ENCODE assay signal across 37 mouse cellular contexts in the genomic region with DNA sequence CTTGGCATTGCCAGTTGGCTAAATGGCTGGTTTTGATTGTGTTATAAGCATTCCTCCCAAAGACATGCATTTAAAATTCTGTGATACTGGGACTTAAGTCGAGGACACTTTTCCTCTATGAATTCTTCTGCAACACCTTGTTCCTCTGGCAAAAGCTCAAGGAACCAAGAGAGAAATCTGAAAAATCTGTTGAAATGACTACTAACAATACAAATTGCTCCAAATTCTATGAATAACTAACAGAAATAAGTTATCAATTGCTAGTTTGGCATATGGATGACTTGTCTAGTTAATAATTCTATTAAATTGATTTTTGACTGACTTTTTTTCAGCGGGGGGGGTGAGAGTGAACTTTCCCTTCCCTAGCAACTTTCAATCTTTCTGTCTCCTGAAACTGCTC. TPM values are rescaled to one million over a fixed set of nuclear protein-coding genes. Genes with fewer than 3 reads are reported as not detected.
"Had no signal": no experiment of that assay in that cellular context is flagged by ENCODE, and none has a peak within 500 bp of the region (broad histone marks: within the 10 kb centered on the region; RNA-seq: fewer than 3 reads in every experiment).

No protein-coding gene starts in this region.

- H3K4me3 ChIP-seq: embryonic facial prominence, embryonic 10.5 days; embryonic facial prominence, embryonic 12.5 days; embryonic facial prominence, embryonic 13.5 days; embryonic facial prominence, embryonic 15.5 days; erythroblast, embryonic 14.5 days; forebrain, embryonic 10.5 days; forebrain, embryonic 12.5 days; forebrain, embryonic 13.5 days; forebrain, embryonic 15.5 days; gastrocnemius, adult 2 months had no signal

- DNase-seq: cerebellum, adult 18-20 months; cerebellum, adult 2 months; cerebellum, adult 8-10 months; cerebellum, adult 9-10 months; cerebellum, adult 9-11 months; cerebellum, postnatal 10 days; cerebellum, postnatal 14 days; cerebellum, postnatal 25 days; cerebellum, postnatal 36 days; embryo, embryonic 11 days; forebrain, postnatal 0 days; gastrocnemius, adult 2 months; gastrocnemius, postnatal 10 days; gastrocnemius, postnatal 14 days; gastrocnemius, postnatal 25 days; gastrocnemius, postnatal 36 days; heart, adult 11 months had no signal

- H3K9me3 ChIP-seq: embryonic facial prominence, embryonic 10.5 days; embryonic facial prominence, embryonic 12.5 days; embryonic facial prominence, embryonic 13.5 days; embryonic facial prominence, embryonic 15.5 days; forebrain, embryonic 10.5 days; forebrain, embryonic 12.5 days; forebrain, embryonic 13.5 days; forebrain, embryonic 15.5 days had no signal

- ATAC-seq: forebrain, embryonic 13.5 days; forebrain, embryonic 14.5 days; forebrain, embryonic 15.5 days; forebrain, embryonic 16.5 days; forebrain, postnatal 0 days had no signal

- H3K9ac ChIP-seq: embryonic facial prominence, embryonic 12.5 days; embryonic facial prominence, embryonic 13.5 days; embryonic facial prominence, embryonic 15.5 days; forebrain, embryonic 12.5 days; forebrain, embryonic 13.5 days; forebrain, embryonic 15.5 days; forebrain, postnatal 0 days had no signal

- H3K27ac ChIP-seq: embryonic facial prominence, embryonic 10.5 days; embryonic facial prominence, embryonic 12.5 days; embryonic facial prominence, embryonic 13.5 days; embryonic facial prominence, embryonic 15.5 days; forebrain, embryonic 10.5 days; forebrain, embryonic 12.5 days; forebrain, embryonic 13.5 days; forebrain, embryonic 15.5 days; gastrocnemius, adult 2 months had no signal

- H3K4me1 ChIP-seq: embryonic facial prominence, embryonic 10.5 days; embryonic facial prominence, embryonic 12.5 days; embryonic facial prominence, embryonic 15.5 days; forebrain, embryonic 10.5 days; forebrain, embryonic 12.5 days; forebrain, embryonic 13.5 days; forebrain, embryonic 15.5 days had no signal

- H3K4me2 ChIP-seq: embryonic facial prominence, embryonic 12.5 days; embryonic facial prominence, embryonic 13.5 days; embryonic facial prominence, embryonic 15.5 days; forebrain, embryonic 12.5 days; forebrain, embryonic 13.5 days; forebrain, embryonic 15.5 days had no signal

- H3K36me3 ChIP-seq: embryonic facial prominence, embryonic 10.5 days; embryonic facial prominence, embryonic 12.5 days; embryonic facial prominence, embryonic 13.5 days; embryonic facial prominence, embryonic 15.5 days; forebrain, embryonic 10.5 days; forebrain, embryonic 12.5 days; forebrain, embryonic 15.5 days had no signal

- H3K27me3 ChIP-seq: embryonic facial prominence, embryonic 12.5 days; embryonic facial prominence, embryonic 13.5 days; embryonic facial prominence, embryonic 15.5 days; forebrain, embryonic 12.5 days; forebrain, embryonic 13.5 days; forebrain, embryonic 15.5 days had no signal

RNA-seq across cellular contexts. Expression of gene Hao2, which starts 23.8 kb away (rescaled TPM):
- total RNA-seq: common myeloid progenitor, adult 5-6 weeks; forebrain, postnatal 0 days; gastrocnemius, adult 2 months; gastrocnemius, adult 8-10 months; gastrocnemius, postnatal 10 days; gastrocnemius, postnatal 14 days; gastrocnemius, postnatal 25 days; gastrocnemius, postnatal 36 days; granulocyte monocyte progenitor cell, adult 5-6 weeks had no signal
- polyA plus RNA-seq: cerebellum, adult 2 months; cortical plate, adult 2 months; embryonic facial prominence, embryonic 10.5 days; embryonic facial prominence, embryonic 11.5 days; embryonic facial prominence, embryonic 13.5 days; embryonic facial prominence, embryonic 14.5 days; embryonic facial prominence, embryonic 15.5 days; erythroblast, embryonic 14.5 days; forebrain, embryonic 10.5 days; forebrain, embryonic 11.5 days; forebrain, embryonic 14.5 days; forebrain, embryonic 15.5 days; forebrain, embryonic 16.5 days; forebrain, postnatal 0 days; frontal cortex, adult 2 months had no signal

RNA-seq across cellular contexts. Expression of gene Hsd3b1, which starts 57.3 kb away (rescaled TPM):
- total RNA-seq: common myeloid progenitor, adult 5-6 weeks; forebrain, postnatal 0 days; gastrocnemius, adult 2 months; gastrocnemius, postnatal 10 days; gastrocnemius, postnatal 14 days; gastrocnemius, postnatal 25 days; gastrocnemius, postnatal 36 days; granulocyte monocyte progenitor cell, adult 5-6 weeks had no signal
- polyA plus RNA-seq: cerebellum, adult 2 months; cortical plate, adult 2 months; embryonic facial prominence, embryonic 13.5 days; embryonic facial prominence, embryonic 14.5 days; embryonic facial prominence, embryonic 15.5 days; forebrain, embryonic 13.5 days; forebrain, embryonic 14.5 days; forebrain, embryonic 15.5 days; forebrain, embryonic 16.5 days; forebrain, postnatal 0 days; frontal cortex, adult 2 months; gonadal fat pad, adult 2 months had no signal
